Comparison of ENCODE assay signal across 8 mouse cellular contexts in the genomic region with DNA sequence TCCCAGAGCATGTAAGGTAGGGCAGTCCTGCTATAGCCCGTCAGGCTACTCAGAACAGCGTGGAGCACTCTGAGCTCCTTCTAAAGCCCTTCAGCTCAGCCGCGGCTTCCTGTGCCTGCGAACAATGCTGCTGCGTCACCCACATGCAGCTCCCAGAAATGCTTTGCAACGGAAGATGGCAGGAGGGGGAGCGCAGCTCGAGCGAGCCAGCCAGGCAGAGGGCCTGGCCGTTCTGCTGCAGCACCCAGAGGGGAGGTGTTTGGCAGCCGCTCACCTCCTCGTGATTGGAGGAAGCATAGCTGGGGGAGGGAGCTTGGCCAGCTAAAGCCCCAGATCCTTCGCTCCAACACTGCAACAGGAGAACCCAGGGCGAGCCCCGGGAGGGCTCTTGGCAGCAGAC. TPM values are rescaled to one million over a fixed set of nuclear protein-coding genes. Genes with fewer than 3 reads are reported as not detected.
DNase-seq lines count a peak whose midpoint lies in the region; ATAC-seq and TF ChIP-seq lines count a peak whose summit lies in the region.

No protein-coding gene starts in this region.

- no peak; the same call in 1 of the 2 replicates for TF ChIP-seq EP300 in liver, embryonic 14.5 days (IDR thresholded peaks at IDR 0.05; ENCODE audit: low read depth)
- no peak for TF ChIP-seq EP300 in stomach, postnatal 0 days (optimal IDR thresholded peaks at IDR 0.05)

- peaks cover 62% of the 10 kb centered on the region for H3K36me3 ChIP-seq in forebrain, embryonic 10.5 days (replicated peaks)
- H3K36me3 ChIP-seq in heart, embryonic 15.5 days: peaks cover 19% of the 10 kb centered on the region
- H3K36me3 ChIP-seq in liver, embryonic 14.5 days (replicated peaks; ENCODE audit: control insufficient read depth, insufficient read depth, low read depth): peaks cover 22% of the 10 kb centered on the region
- peaks cover 6% of the 10 kb centered on the region for H3K36me3 ChIP-seq in neural tube, embryonic 11.5 days (ENCODE audit: control insufficient read depth, insufficient read depth, low read length)
- 0 out of 2 replicates have a peak, but pooled peaks cover 5% of the 10 kb centered on the region for H3K36me3 ChIP-seq in stomach, postnatal 0 days (ENCODE audit: control insufficient read depth, insufficient read depth, low read length)

- peak overlapping the region; percentile 74 for H3K4me3 ChIP-seq in forebrain, embryonic 10.5 days
- H3K4me3 ChIP-seq in heart, embryonic 15.5 days: peak overlapping the region; percentile 70
- peak overlapping the region; percentile 66 to 81 for H3K4me3 ChIP-seq in liver, embryonic 14.5 days (ENCODE audit: insufficient read depth in 1 of 2, low read depth in 2 of 2, low read length in 2 of 2)
- peak overlapping the region; percentile 70 for H3K4me3 ChIP-seq in neural tube, embryonic 11.5 days (ENCODE audit: low read depth, low read length)
- peak overlapping the region; percentile 50 for H3K4me3 ChIP-seq in stomach, postnatal 0 days (ENCODE audit: low read depth, low read length)

- ATAC-seq in heart, embryonic 15.5 days (replicated peaks; ENCODE audit: insufficient number of reproducible peaks, insufficient read depth, low FRiP score, low read depth): peak; percentile 98
- peak; percentile 94 for ATAC-seq in liver, embryonic 14.5 days (ENCODE audit: insufficient read depth)
- peak; percentile 97 for ATAC-seq in neural tube, embryonic 11.5 days (ENCODE audit: insufficient read depth, low FRiP score, low TSS enrichment)
- peak; percentile 98 for ATAC-seq in stomach, postnatal 0 days (ENCODE audit: low FRiP score, low TSS enrichment)

- peak overlapping the region; percentile 78 for H3K9ac ChIP-seq in heart, embryonic 15.5 days
- H3K9ac ChIP-seq in liver, embryonic 14.5 days (replicated peaks): peak overlapping the region; percentile 69
- H3K9ac ChIP-seq in neural tube, embryonic 11.5 days (ENCODE audit: low read length): peak overlapping the region; percentile 81
- H3K9ac ChIP-seq in stomach, postnatal 0 days (ENCODE audit: low read length): peak overlapping the region; percentile 72

- peaks cover 35% of the 10 kb centered on the region for H3K4me1 ChIP-seq in forebrain, embryonic 10.5 days
- peaks cover 26% of the 10 kb centered on the region for H3K4me1 ChIP-seq in heart, embryonic 15.5 days (replicated peaks)
- H3K4me1 ChIP-seq in liver, embryonic 14.5 days (replicated peaks; ENCODE audit: control insufficient read depth in 2 of 2, insufficient read depth in 2 of 2, low read length in 1 of 2): peaks cover 17% of the 10 kb centered on the region in 2 experiments
- H3K4me1 ChIP-seq in neural tube, embryonic 11.5 days (ENCODE audit: control insufficient read depth, insufficient read depth, low read length): peaks cover 9% of the 10 kb centered on the region
- H3K4me1 ChIP-seq in stomach, postnatal 0 days (replicated peaks; ENCODE audit: control insufficient read depth, insufficient read depth): peaks cover 2% of the 10 kb centered on the region; the same call in 1 of the 2 replicates

- TF ChIP-seq CTCF in liver, embryonic 14.5 days (IDR thresholded peaks at IDR 0.05; ENCODE audit: low read depth): no peak; the same call in 1 of the 2 replicates
- TF ChIP-seq CTCF in stomach, postnatal 0 days (IDR thresholded peaks at IDR 0.05; ENCODE audit: low read depth): peak; percentile 32

- WGBS in forebrain, embryonic 10.5 days: under 1% methylated on average over 16 of the region's 16 CpGs
- 0% methylated on average over 16 of the region's 16 CpGs for WGBS in heart, embryonic 15.5 days
- WGBS in liver, embryonic 14.5 days (ENCODE audit: insufficient replicate concordance): under 1% methylated on average over 16 of the region's 16 CpGs
- under 1% methylated on average over 16 of the region's 16 CpGs for WGBS in neural tube, embryonic 11.5 days
- under 1% methylated on average over 16 of the region's 16 CpGs for WGBS in stomach, postnatal 0 days

- no peaks in the 10 kb centered on the region for H3K9me3 ChIP-seq in forebrain, embryonic 10.5 days
- H3K9me3 ChIP-seq in heart, embryonic 15.5 days (replicated peaks): no peaks in the 10 kb centered on the region
- no peaks in the 10 kb centered on the region for H3K9me3 ChIP-seq in liver, embryonic 14.5 days (ENCODE audit: control insufficient read depth, low read length)
- no peaks in the 10 kb centered on the region for H3K9me3 ChIP-seq in neural tube, embryonic 11.5 days (ENCODE audit: control insufficient read depth, low read length)
- H3K9me3 ChIP-seq in stomach, postnatal 0 days (ENCODE audit: control insufficient read depth, low read length): no peaks in the 10 kb centered on the region

- no peaks in the 10 kb centered on the region for H3K27me3 ChIP-seq in forebrain, embryonic 10.5 days (ENCODE audit: poor library complexity, severe bottlenecking)
- no peaks in the 10 kb centered on the region for H3K27me3 ChIP-seq in heart, embryonic 15.5 days
- no peaks in the 10 kb centered on the region for H3K27me3 ChIP-seq in liver, embryonic 14.5 days (ENCODE audit: control insufficient read depth, insufficient read depth, low read length)
- H3K27me3 ChIP-seq in neural tube, embryonic 11.5 days (ENCODE audit: control insufficient read depth, insufficient read depth, low read length): no peaks in the 10 kb centered on the region
- H3K27me3 ChIP-seq in stomach, postnatal 0 days (ENCODE audit: control insufficient read depth, insufficient read depth, low read length): no peaks in the 10 kb centered on the region

- peak overlapping the region; percentile 93 for H3K27ac ChIP-seq in forebrain, embryonic 10.5 days
- H3K27ac ChIP-seq in heart, embryonic 15.5 days: peak overlapping the region; percentile 95
- peak overlapping the region; percentile 76 for H3K27ac ChIP-seq in liver, embryonic 14.5 days
- H3K27ac ChIP-seq in neural tube, embryonic 11.5 days (ENCODE audit: low read depth, low read length): peak overlapping the region; percentile 88
- peak overlapping the region; percentile 92 for H3K27ac ChIP-seq in stomach, postnatal 0 days (replicated peaks)

- DNase-seq in CD8-positive naive resting alpha-beta T cell, adult 2 months (ENCODE audit: low read depth in 2 of 2, low spot score in 2 of 2): peak; percentile 77 to 82
- DNase-seq in c-Kit-positive CD71-negative TER-119-negative erythroid progenitor cells, embryonic 14.5 days (ENCODE audit: low read depth): peak; percentile 80
- peak; percentile 92 for DNase-seq in forebrain, embryonic 10.5 days (ENCODE audit: extremely low spot score, low spot score)
- peak; percentile 96 to 99 for DNase-seq in kidney, postnatal 25 days
- peak; percentile 75 to 77 (median 77) for DNase-seq in liver, embryonic 14.5 days (ENCODE audit: low read depth in 3 of 3, low spot score in 3 of 3)
- peak; percentile 92 for DNase-seq in neural tube, embryonic 11.5 days (ENCODE audit: low spot score)
- peak; percentile 97 for DNase-seq in stomach, postnatal 0 days (ENCODE audit: low spot score)

- peak overlapping the region; percentile 70 for H3K4me2 ChIP-seq in heart, embryonic 15.5 days
- H3K4me2 ChIP-seq in liver, embryonic 14.5 days (ENCODE audit: low read depth): peak overlapping the region; percentile 80
- peak overlapping the region; percentile 81 for H3K4me2 ChIP-seq in neural tube, embryonic 11.5 days (ENCODE audit: low read depth)
- H3K4me2 ChIP-seq in stomach, postnatal 0 days (replicated peaks; ENCODE audit: low read depth): peak overlapping the region; percentile 73

RNA-seq across cellular contexts. Expression of a gene that starts 27.8 kb away (rescaled TPM):
- polyA plus RNA-seq in forebrain, embryonic 10.5 days (2016; fragmentation: Nextera tagmentation; extraction: Ambion mirVana): 13.6 and 15.0 TPM in 2 replicates
- 9.8 and 18.2 TPM in 2 replicates for polyA plus RNA-seq in heart, embryonic 15.5 days (2015; fragmentation: Nextera tagmentation; extraction: Ambion mirVana)
- 23.9 and 26.0 TPM in 2 replicates for polyA plus RNA-seq in liver, embryonic 14.5 days (2012; rRNA removed)
- polyA plus RNA-seq in liver, embryonic 14.5 days (2014; fragmentation: Nextera tagmentation; extraction: Ambion mirVana): 9.4 and 10.8 TPM in 2 replicates
- polyA plus RNA-seq in neural tube, embryonic 11.5 days (2014; fragmentation: Nextera tagmentation; extraction: Ambion mirVana): 16.6 and 19.0 TPM in 2 replicates
- polyA plus RNA-seq in stomach, postnatal 0 days (2015; fragmentation: Nextera tagmentation; extraction: Ambion mirVana): 19.3 and 25.5 TPM in 2 replicates

RNA-seq across cellular contexts. Expression of a gene that starts 50.9 kb away (rescaled TPM):
- polyA plus RNA-seq in forebrain, embryonic 10.5 days (2016; fragmentation: Nextera tagmentation; extraction: Ambion mirVana): 7.9 and 9.2 TPM in 2 replicates
- polyA plus RNA-seq in heart, embryonic 15.5 days (2015; fragmentation: Nextera tagmentation; extraction: Ambion mirVana): 1.1 and 2.7 TPM in 2 replicates
- 0.93 and 1.3 TPM in 2 replicates for polyA plus RNA-seq in liver, embryonic 14.5 days (2012; rRNA removed)
- 0.45 and 0.66 TPM in 2 replicates for polyA plus RNA-seq in liver, embryonic 14.5 days (2014; fragmentation: Nextera tagmentation; extraction: Ambion mirVana)
- polyA plus RNA-seq in neural tube, embryonic 11.5 days (2014; fragmentation: Nextera tagmentation; extraction: Ambion mirVana): 11.6 and 14.1 TPM in 2 replicates
- polyA plus RNA-seq in stomach, postnatal 0 days (2015; fragmentation: Nextera tagmentation; extraction: Ambion mirVana): 5.0 and 5.2 TPM in 2 replicates

Comparison
In these comparisons a context has a peak if more than half of its experiments do, and no peak if none do; other contexts are left out.
1. Peak in every context shown above with its lines: DNase-seq, ATAC-seq, H3K4me3 ChIP-seq and H3K27ac ChIP-seq.